ENCODE assay signal across 9 mouse cellular contexts in genomic region chr9:21786906-21787305, GRCm38 (mm10). TPM values are rescaled to one million over a fixed set of nuclear protein-coding genes. Genes with fewer than 3 reads are reported as not detected.
DNase-seq lines count a peak whose midpoint lies in the region; ATAC-seq and TF ChIP-seq lines count a peak whose summit lies in the region.
"Had no signal": no experiment of that assay in that cellular context is flagged by ENCODE, and none has a peak within 500 bp of the region (broad histone marks: within the 10 kb centered on the region; RNA-seq: fewer than 3 reads in every experiment).

No protein-coding gene starts in this region.

- no peaks in the 10 kb centered on the region for H3K4me1 ChIP-seq in bone marrow, adult 2 months (ENCODE audit: control insufficient read depth, insufficient read depth, low read length)
- H3K4me1 ChIP-seq in stomach, embryonic 16.5 days (ENCODE audit: control insufficient read depth, insufficient read depth, low read length) = peaks cover 5% of the 10 kb centered on the region

- no peak overlapping the region for H3K4me2 ChIP-seq in stomach, embryonic 16.5 days (ENCODE audit: low read depth, low read length)

- intact Hi-C loops in left cerebral cortex, adult 2 months (cut with DNase I) = loop anchor here (1.0 kb wide), 1 partner anchor 17 kb away; no protein-coding TSS in a partner anchor

- H3K4me3 ChIP-seq in left cerebral cortex, adult 2 months = no peak overlapping the region
- no peak overlapping the region for H3K4me3 ChIP-seq in bone marrow, adult 2 months (replicated peaks; ENCODE audit: control insufficient read depth, low read depth, low read length)
- H3K4me3 ChIP-seq in stomach, embryonic 16.5 days (replicated peaks; ENCODE audit: low read length) = no peak overlapping the region
- H3K4me3 ChIP-seq: megakaryocyte, embryonic 14.5 days had no signal

- H3K9me3 ChIP-seq in stomach, embryonic 16.5 days (replicated peaks; ENCODE audit: control insufficient read depth, low read length) = no peaks in the 10 kb centered on the region
- H3K9me3 ChIP-seq: megakaryocyte, embryonic 14.5 days had no signal

- no peak overlapping the region for H3K27ac ChIP-seq in left cerebral cortex, adult 2 months
- H3K27ac ChIP-seq in bone marrow, adult 2 months (ENCODE audit: control insufficient read depth, insufficient read depth, low read depth, low read length, poor library complexity) = no peak overlapping the region
- H3K27ac ChIP-seq in stomach, embryonic 16.5 days (ENCODE audit: low read length) = 0 out of 2 replicates have a peak overlapping the region, but pooled peaks have one; percentile 9

- peak; percentile 55 to 60 for DNase-seq in left cerebral cortex, adult 2 months (ENCODE audit: extremely low spot score in 1 of 2, low spot score in 2 of 2)
- DNase-seq in left cerebral cortex, adult 8-10 months (ENCODE audit: low spot score in 2 of 2) = no peak
- DNase-seq in heart, postnatal 4 days = peak; percentile 78
- peak; percentile 39 to 41 for DNase-seq in layer of hippocampus, postnatal 36 days
- peak; percentile 69 for DNase-seq in mesoderm, embryonic 11.5 days (ENCODE audit: low read depth, low spot score)

- H3K36me3 ChIP-seq in stomach, embryonic 16.5 days (ENCODE audit: control insufficient read depth, insufficient read depth, low read length) = no peaks in the 10 kb centered on the region

- 9% methylated on average over 6 of the region's 6 CpGs for WGBS in bone marrow, adult 2 months
- WGBS in stomach, embryonic 16.5 days = 12% methylated on average over 6 of the region's 6 CpGs

- TF ChIP-seq POLR2A in bone marrow, adult 2 months (IDR thresholded peaks at IDR 0.05; ENCODE audit: borderline replicate concordance, control insufficient read depth, low read depth, low read length) = no peak

- peak; percentile 78 for ATAC-seq in erythroblast, adult 5-6 weeks (replicated peaks; ENCODE audit: low FRiP score, poor library complexity, severe bottlenecking)
- ATAC-seq in stomach, embryonic 16.5 days (ENCODE audit: insufficient read depth, low FRiP score) = peak; percentile 57; the same call in 1 of the 2 replicates

- peak; percentile 79 for TF ChIP-seq CTCF in left cerebral cortex, adult 2 months (IDR thresholded peaks at IDR 0.05)
- TF ChIP-seq CTCF in bone marrow, adult 2 months (IDR thresholded peaks at IDR 0.05; ENCODE audit: control insufficient read depth, insufficient read depth, low read length) = peak; percentile 80

- 0 out of 2 replicates have a peak overlapping the region, but pooled peaks have one; percentile 7 for H3K9ac ChIP-seq in stomach, embryonic 16.5 days (ENCODE audit: low read length)

- H3K27me3 ChIP-seq in stomach, embryonic 16.5 days (ENCODE audit: control insufficient read depth, insufficient read depth, low read length) = no peaks in the 10 kb centered on the region

RNA-seq across cellular contexts. Expression of gene Kank2, which starts 11.6 kb away (rescaled TPM):
- 1 to 10 TPM; 8.5 to 8.8 TPM for total RNA-seq in left cerebral cortex, adult 2 months (2021)
- 10 to 100 TPM in 1 of 4 experiments, 1 to 10 TPM in 3; 9.1 to 10.9 (median 9.6) TPM for total RNA-seq in left cerebral cortex, adult 8-10 months (2022)
- 1.4 and 1.7 TPM in 2 replicates for polyA plus RNA-seq in bone marrow, adult 2 months (2011; ENCODE audit: insufficient read depth, insufficient read length, low replicate concordance, missing spikeins)
- total RNA-seq in erythroblast, adult 5-6 weeks (2015; ENCODE audit: low replicate concordance) = 1.2 TPM in 1 of 2 replicates, not detected in the other
- 0.09 TPM in 1 of 2 replicates, not detected in the other for total RNA-seq in erythroblast, adult 5-6 weeks (2017; ENCODE audit: low replicate concordance)
- 10 to 100 TPM; 50.7 to 53.7 TPM for total RNA-seq in heart, postnatal 4 days (2021)
- 1 to 10 TPM; 6.3 to 7.0 TPM for total RNA-seq in layer of hippocampus, postnatal 36 days (2021)
- 11.2 and 11.6 TPM in 2 replicates for polyA plus RNA-seq in stomach, embryonic 16.5 days (2015; fragmentation: Nextera tagmentation; extraction: Ambion mirVana)

RNA-seq across cellular contexts. Expression of gene Spc24, which starts 26.8 kb away (rescaled TPM):
- total RNA-seq in left cerebral cortex, adult 2 months (2021) = 1 to 10 TPM; 1.7 to 2.4 TPM
- total RNA-seq in left cerebral cortex, adult 8-10 months (2022) = 1 to 10 TPM; 2.0 to 2.5 (median 2.2) TPM
- polyA plus RNA-seq in bone marrow, adult 2 months (2011; ENCODE audit: insufficient read depth, insufficient read length, low replicate concordance, missing spikeins) = 40.1 and 46.6 TPM in 2 replicates
- total RNA-seq in erythroblast, adult 5-6 weeks (2015; ENCODE audit: low replicate concordance) = 28.0 and 63.8 TPM in 2 replicates
- 23.6 and 31.9 TPM in 2 replicates for total RNA-seq in erythroblast, adult 5-6 weeks (2017; ENCODE audit: low replicate concordance)
- 10 to 100 TPM; 37.2 to 38.4 TPM for total RNA-seq in heart, postnatal 4 days (2021)
- 1 to 10 TPM; 1.4 to 2.1 TPM for total RNA-seq in layer of hippocampus, postnatal 36 days (2021)
- polyA plus RNA-seq in stomach, embryonic 16.5 days (2015; fragmentation: Nextera tagmentation; extraction: Ambion mirVana) = 83.7 and 87.5 TPM in 2 replicates

RNA-seq across cellular contexts. Expression of gene Angptl8, which starts 48.4 kb away (rescaled TPM):
- not detected for total RNA-seq in left cerebral cortex, adult 2 months (2021)
- not detected for total RNA-seq in left cerebral cortex, adult 8-10 months (2022)
- polyA plus RNA-seq in bone marrow, adult 2 months (2011; ENCODE audit: insufficient read depth, insufficient read length, low replicate concordance, missing spikeins) = not detected in 2 replicates
- total RNA-seq in erythroblast, adult 5-6 weeks (2015; ENCODE audit: low replicate concordance) = 1.3 TPM in 1 of 2 replicates, not detected in the other
- not detected in 2 replicates for total RNA-seq in erythroblast, adult 5-6 weeks (2017; ENCODE audit: low replicate concordance)
- not detected for total RNA-seq in heart, postnatal 4 days (2021)
- total RNA-seq in layer of hippocampus, postnatal 36 days (2021) = not detected
- 6.4 TPM in 2 replicates for polyA plus RNA-seq in stomach, embryonic 16.5 days (2015; fragmentation: Nextera tagmentation; extraction: Ambion mirVana)

Comparison
In these comparisons a context has a peak if more than half of its experiments do, and no peak if none do; other contexts are left out.
1. DNase-seq: peak in left cerebral cortex, adult 2 months (2 of 2), heart, postnatal 4 days (single experiment), layer of hippocampus, postnatal 36 days (2 of 2) and mesoderm, embryonic 11.5 days (single experiment); none in left cerebral cortex, adult 8-10 months (0 of 2).
2. RNA of gene Kank2, which starts 11.6 kb away (total RNA-seq): 50.7 to 53.7 TPM in heart, postnatal 4 days; 9.1 to 10.9 TPM in left cerebral cortex, adult 8-10 months, 8.5 to 8.8 TPM in left cerebral cortex, adult 2 months, 6.3 to 7.0 TPM in layer of hippocampus, postnatal 36 days and 0.09 to 1.2 TPM in erythroblast, adult 5-6 weeks; every median in the first group is over 4 times any median in the second.
3. RNA of gene Spc24, which starts 26.8 kb away (total RNA-seq): 23.6 to 63.8 TPM in erythroblast, adult 5-6 weeks and 37.2 to 38.4 TPM in heart, postnatal 4 days; 1.7 to 2.4 TPM in left cerebral cortex, adult 2 months, 2.0 to 2.5 TPM in left cerebral cortex, adult 8-10 months and 1.4 to 2.1 TPM in layer of hippocampus, postnatal 36 days; every median in the first group is over 4 times any median in the second.